Mouse (Mus musculus): ENCODE data around the gene Srebf2.

DNA sequence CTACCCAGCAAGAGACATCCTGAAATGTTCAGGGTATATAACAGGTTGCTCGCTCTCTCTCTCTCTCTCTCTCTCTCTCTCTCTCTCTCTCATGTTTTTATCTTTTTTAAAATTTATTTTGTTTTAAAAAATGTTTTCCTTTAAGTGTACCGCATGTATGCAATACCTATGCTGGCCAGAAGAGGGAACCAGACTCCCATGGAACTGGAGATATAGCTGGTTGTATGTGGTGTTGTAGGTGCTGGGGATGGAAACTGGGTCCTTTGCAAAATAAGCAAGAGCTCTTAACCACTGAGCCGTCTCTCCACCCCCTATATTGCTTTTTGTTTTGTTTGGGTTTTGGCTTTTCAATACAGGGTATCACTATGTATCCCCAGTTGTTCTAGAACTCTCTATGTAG, 104.6 kb downstream of the Srebf2 start:
- TF ChIP-seq CTCF (IDR thresholded peaks at IDR 0.05; ENCODE audit: insufficient read depth, low read depth, low read length), result no peak
- TF ChIP-seq POLR2A (IDR thresholded peaks at IDR 0.05; ENCODE audit: insufficient read depth, low read depth, low read length), result no peak
